Mouse (Mus musculus): ENCODE data around the gene Dyrk3. TPM values are rescaled to one million over a fixed set of nuclear protein-coding genes. Genes with fewer than 3 reads are reported as not detected.

Dyrk3 gene
- 10 to 100 TPM in 2 of 4 experiments, 1 to 10 TPM in 2; 7.8 to 11.0 (median 9.7) TPM for total RNA-seq (2022)

GRCm38 (mm10) chr1:131138191-131139016 lies at the start of gene Dyrk3:
Gene Dyrk3 (minus strand): TSS chr1:131138340.
- DNase-seq (ENCODE audit: low spot score in 2 of 2), result peak; percentile 82 to 88

GRCm38 (mm10) chr1:131187856-131188255 lies 49.7 kb upstream of the Dyrk3 start:
- no peak for DNase-seq (ENCODE audit: low spot score in 2 of 2)

GRCm38 (mm10) chr1:131186995-131187394 lies 48.9 kb upstream of the Dyrk3 start:
- no peak for DNase-seq (ENCODE audit: low spot score in 2 of 2)

GRCm38 (mm10) chr1:131185821-131186506 lies 47.8 kb upstream of the Dyrk3 start:
- peak in 1 of 2 experiments; percentile 62 for DNase-seq (ENCODE audit: low spot score in 2 of 2)

GRCm38 (mm10) chr1:131184956-131185660 lies 47.0 kb upstream of the Dyrk3 start:
- DNase-seq (ENCODE audit: low spot score in 2 of 2), result no peak

GRCm38 (mm10) chr1:131184253-131184955 lies 46.3 kb upstream of the Dyrk3 start:
- DNase-seq (ENCODE audit: low spot score in 2 of 2), result no peak

GRCm38 (mm10) chr1:131183201-131183600 lies 45.1 kb upstream of the Dyrk3 start:
- no peak for DNase-seq (ENCODE audit: low spot score in 2 of 2)

GRCm38 (mm10) chr1:131181642-131182527 lies 43.7 kb upstream of the Dyrk3 start:
- DNase-seq (ENCODE audit: low spot score in 2 of 2), result peak; percentile 55 to 60

- DNase-seq (ENCODE audit: low spot score in 2 of 2), result no peak
Measured at GRCm38 (mm10) chr1:131180386-131180785, 42.2 kb upstream of the Dyrk3 start.

- no peak for DNase-seq (ENCODE audit: low spot score in 2 of 2)
Measured at GRCm38 (mm10) chr1:131178083-131178482, 39.9 kb upstream of the Dyrk3 start.

- no peak for DNase-seq (ENCODE audit: low spot score in 2 of 2)
Measured at GRCm38 (mm10) chr1:131177249-131177648, 39.1 kb upstream of the Dyrk3 start.

GRCm38 (mm10) chr1:131175819-131176218 lies 37.7 kb upstream of the Dyrk3 start:
- no peak for DNase-seq (ENCODE audit: low spot score in 2 of 2)

GRCm38 (mm10) chr1:131175189-131175588 lies 37.0 kb upstream of the Dyrk3 start:
- no peak for DNase-seq (ENCODE audit: low spot score in 2 of 2)

- no peak for DNase-seq (ENCODE audit: low spot score in 2 of 2)
Measured at GRCm38 (mm10) chr1:131174299-131174861, 36.2 kb upstream of the Dyrk3 start.

GRCm38 (mm10) chr1:131173809-131174208 lies 35.7 kb upstream of the Dyrk3 start:
- no peak for DNase-seq (ENCODE audit: low spot score in 2 of 2)

- no peak for DNase-seq (ENCODE audit: low spot score in 2 of 2)
Measured at GRCm38 (mm10) chr1:131173001-131173400, 34.9 kb upstream of the Dyrk3 start.

- DNase-seq (ENCODE audit: low spot score in 2 of 2), result peak in 1 of 2 experiments; percentile 67
Measured at GRCm38 (mm10) chr1:131167612-131168011, 29.5 kb upstream of the Dyrk3 start.

GRCm38 (mm10) chr1:131164427-131164826 lies 26.3 kb upstream of the Dyrk3 start:
- DNase-seq (ENCODE audit: low spot score in 2 of 2), result no peak

- DNase-seq (ENCODE audit: low spot score in 2 of 2), result no peak
Measured at GRCm38 (mm10) chr1:131161091-131161490, 23.0 kb upstream of the Dyrk3 start.

Data from left cerebral cortex, adult 8-10 months (tissue).